Mouse (Mus musculus) lung, postnatal 0 days (tissue): Measurements from ENCODE around the gene Kdm2b. TPM values are rescaled to one million over a fixed set of nuclear protein-coding genes. Genes with fewer than 3 reads are reported as not detected.
A peak's percentile ranks its signal among the peaks of the same experiment; 100 is the strongest.

Source experiments
- ATAC-seq: fragments of 200-750 bp; cut with Nextera tagmentation; 2 replicates; pipeline ENCODE4 v1.8.0; 2017; ENCODE audit warnings: moderate library complexity
- DNase-seq: peaks from one replicate; pipeline ENCODE4 v3.0.0-alpha.2; 2016; ENCODE audit warnings: low spot score
- H3K27ac ChIP-seq: fragments of 300-500 bp; sonication (generic); 2 replicates; pipeline ENCODE4 v1.5.1; 2014; ENCODE audit warnings: antibody characterized with exemption, mild to moderate bottlenecking, low read length, mixed read lengths
- H3K27me3 ChIP-seq: fragments of 300-500 bp; sonication (generic); replicated peaks from 2 replicates; pipeline ENCODE4 v1.6.1; 2014; ENCODE audit warnings: low read length, mixed read lengths; ENCODE audit not compliant: insufficient read depth
- H3K36me3 ChIP-seq: fragments of 300-500 bp; sonication (generic); 2 replicates; pipeline ENCODE4 v1.6.1; 2014; ENCODE audit warnings: low read length, mixed read lengths; ENCODE audit not compliant: insufficient read depth
- H3K4me1 ChIP-seq: fragments of 300-500 bp; sonication (generic); 2 replicates; pipeline ENCODE4 v1.6.1; 2014; ENCODE audit warnings: antibody characterized with exemption, low read depth, low read length, mixed read lengths; ENCODE audit not compliant: insufficient read depth
- H3K4me2 ChIP-seq: fragments of 300-500 bp; sonication (generic); replicated peaks from 2 replicates; pipeline ENCODE4 v1.6.1; 2014; ENCODE audit warnings: low read depth, mild to moderate bottlenecking, low read length, moderate library complexity, mixed read lengths
- H3K4me3 ChIP-seq: fragments of 300-500 bp; sonication (generic); 2 replicates; pipeline ENCODE4 v1.5.1; 2014; ENCODE audit warnings: low read depth, low read length
- H3K9ac ChIP-seq: fragments of 300-500 bp; sonication (generic); replicated peaks from 2 replicates; pipeline ENCODE4 v1.6.1; 2014; ENCODE audit warnings: low read depth, mild to moderate bottlenecking
- H3K9me3 ChIP-seq: fragments of 300-500 bp; sonication (generic); 2 replicates; pipeline ENCODE4 v1.6.1; 2016; ENCODE audit warnings: low read length, mixed read lengths
- CTCF ChIP-seq: IDR thresholded peaks from 2 replicates; pipeline ENCODE4 v1.5.1; 2016; ENCODE audit warnings: antibody characterized with exemption, mild to moderate bottlenecking
- EP300 ChIP-seq: IDR thresholded peaks from 2 replicates; pipeline ENCODE4 v1.6.1; 2016; ENCODE audit warnings: antibody characterized with exemption, mild to moderate bottlenecking, control low read depth
- WGBS: fragments of 180-500 bp; shearing (Covaris S2); extraction: QIAGEN DNeasy Blood & Tissue Kit; methylation state at CpG from one replicate; pipeline ENCODE4 v1.1.7; 2014; 5-methylcytosine and 5-hydroxymethylcytosine counted together
- polyA plus RNA-seq: library from polyadenylated mRNA; unstranded; fragments of >200 nt; fragmentation: Nextera tagmentation; extraction: Ambion mirVana; gene quantifications from 2 replicates; pipeline ENCODE4 v1.2.1, GENCODE M21; 2015

Kdm2b gene
- polyA plus RNA-seq, 1 experiment from 2014 or later, result 12.2 TPM

DNA sequence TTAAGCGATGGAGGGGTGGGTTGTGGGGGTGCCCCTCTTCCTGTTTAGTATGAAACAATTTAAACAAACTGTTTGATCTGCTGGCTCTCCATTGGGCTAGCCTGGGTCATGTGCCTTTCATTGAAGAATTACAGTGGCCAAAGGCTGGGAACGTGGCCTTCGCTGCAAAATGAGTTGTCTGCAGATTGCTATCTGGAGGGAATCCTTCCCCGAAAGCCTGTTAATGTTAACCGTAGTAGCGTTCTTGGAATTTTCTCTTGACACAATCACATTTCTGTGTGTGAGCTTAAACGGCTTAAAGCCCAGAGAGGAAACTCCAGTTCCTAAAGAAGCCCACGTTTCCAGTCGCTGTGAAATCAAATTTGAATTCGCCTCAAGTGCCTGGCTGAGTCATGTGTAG, 156.6 kb downstream of the Kdm2b start:
- H3K36me3 ChIP-seq, result no peaks in the 10 kb centered on the region
- WGBS, result 72% methylated on average over 10 of the region's 10 CpGs
- TF ChIP-seq CTCF, result no peak
- no peak for TF ChIP-seq EP300

DNA sequence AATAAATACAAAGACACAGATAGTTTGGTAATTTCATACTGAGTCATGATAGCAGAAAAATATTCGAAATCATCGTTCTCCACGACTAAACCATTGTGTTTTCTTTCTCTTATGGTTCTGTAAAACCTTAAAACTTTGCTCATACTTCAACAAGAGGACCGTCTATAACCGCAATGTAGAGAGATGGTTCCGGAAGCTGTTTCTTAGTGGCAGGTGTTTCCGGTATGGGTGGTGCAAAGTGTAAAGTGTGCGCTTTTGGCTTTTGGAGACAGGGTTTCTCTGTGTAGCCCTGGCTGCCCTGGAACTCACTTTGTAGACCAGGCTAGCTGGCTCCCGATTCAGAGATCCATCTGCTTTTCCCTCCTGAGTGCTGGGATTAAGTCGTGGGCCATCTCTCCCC, 157.1 kb downstream of the Kdm2b start:
- Histone ChIP-seq H3K4me1 (no peaks in the 10 kb centered on the region), H3K36me3 (no peaks in the 10 kb centered on the region), H3K4me2 (no peak overlapping the region), H3K27me3 (no peaks in the 10 kb centered on the region), H3K4me3 (no peak overlapping the region), H3K27ac (no peak overlapping the region), H3K9me3 (no peaks in the 10 kb centered on the region), H3K9ac (no peak overlapping the region)
- TF ChIP-seq EP300, result no peak
- TF ChIP-seq CTCF, result no peak
- ATAC-seq (no peak), DNase-seq (no peak)
- 85% methylated on average over 10 of the region's 10 CpGs for WGBS

More for the DNA sequence above, 156.6 kb downstream of the Kdm2b start:
- H3K9me3 ChIP-seq, result no peaks in the 10 kb centered on the region
- H3K27ac ChIP-seq, result no peak overlapping the region
- H3K4me3 ChIP-seq, result no peak overlapping the region
- no peak for DNase-seq
- H3K27me3 ChIP-seq, result no peaks in the 10 kb centered on the region
- ATAC-seq, result no peak
- no peak overlapping the region for H3K4me2 ChIP-seq
- H3K4me1 ChIP-seq, result no peaks in the 10 kb centered on the region
- H3K9ac ChIP-seq, result no peak overlapping the region

DNA sequence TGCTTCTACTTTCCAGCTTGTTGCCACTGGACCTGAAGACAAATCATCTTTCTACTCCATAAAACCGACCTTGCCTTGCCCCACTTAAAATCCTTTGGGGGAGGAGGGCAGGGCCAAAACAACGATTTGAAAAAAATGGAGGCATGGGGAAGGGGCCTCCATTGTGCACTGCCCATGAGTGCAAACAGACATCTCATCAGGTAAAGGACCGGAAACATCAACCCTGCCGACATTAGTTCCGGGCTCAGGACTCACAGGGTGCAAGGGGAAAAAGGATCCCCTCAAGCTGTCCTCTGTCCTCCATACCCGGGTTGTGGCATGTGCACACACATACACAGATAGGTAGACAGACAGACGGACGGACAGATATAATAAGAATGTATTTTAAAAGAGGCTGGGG, 164.5 kb downstream of the Kdm2b start:
- H3K36me3 ChIP-seq, result no peaks in the 10 kb centered on the region
- H3K27ac ChIP-seq, result no peak overlapping the region
- no peak overlapping the region for H3K4me2 ChIP-seq
- ATAC-seq (no peak), DNase-seq (no peak)
- no peak overlapping the region for H3K9ac ChIP-seq
- TF ChIP-seq CTCF (no peak), EP300 (no peak)
- H3K4me1 ChIP-seq, result no peaks in the 10 kb centered on the region; the same call in 1 of the 2 replicates
- no peak overlapping the region for H3K4me3 ChIP-seq
- no peaks in the 10 kb centered on the region for H3K27me3 ChIP-seq
- 77% methylated on average over 8 of the region's 8 CpGs for WGBS
- no peaks in the 10 kb centered on the region for H3K9me3 ChIP-seq

DNA sequence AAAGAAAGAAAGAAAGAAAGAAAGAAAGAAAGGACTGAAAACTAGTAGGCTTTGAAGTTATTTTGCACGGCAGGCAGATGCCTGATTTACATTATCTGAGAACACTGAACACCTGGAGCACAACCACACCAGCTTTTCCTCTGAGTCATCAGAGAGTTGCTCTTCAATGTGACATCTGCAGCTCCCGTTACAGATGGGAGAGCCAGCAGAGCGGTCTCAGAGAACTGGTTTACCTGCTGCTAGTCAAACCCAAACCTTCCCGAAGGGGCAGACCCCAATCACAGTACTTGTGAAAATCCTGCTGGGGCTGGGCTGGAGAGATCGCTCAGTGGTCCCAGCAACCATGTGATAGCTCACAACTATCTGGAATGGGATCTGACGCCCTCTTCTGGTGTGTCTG, 165.2 kb downstream of the Kdm2b start:
- Histone ChIP-seq H3K27me3 (no peaks in the 10 kb centered on the region), H3K4me2 (no peak overlapping the region), H3K4me3 (no peak overlapping the region), H3K9ac (no peak overlapping the region), H3K4me1 (no peaks in the 10 kb centered on the region; the same call in 1 of the 2 replicates), H3K27ac (no peak overlapping the region), H3K36me3 (no peaks in the 10 kb centered on the region), H3K9me3 (no peaks in the 10 kb centered on the region)
- WGBS, result 67% methylated on average over 6 of the region's 6 CpGs
- TF ChIP-seq CTCF (no peak), EP300 (no peak)
- DNase-seq, result no peak
- no peak for ATAC-seq

DNA sequence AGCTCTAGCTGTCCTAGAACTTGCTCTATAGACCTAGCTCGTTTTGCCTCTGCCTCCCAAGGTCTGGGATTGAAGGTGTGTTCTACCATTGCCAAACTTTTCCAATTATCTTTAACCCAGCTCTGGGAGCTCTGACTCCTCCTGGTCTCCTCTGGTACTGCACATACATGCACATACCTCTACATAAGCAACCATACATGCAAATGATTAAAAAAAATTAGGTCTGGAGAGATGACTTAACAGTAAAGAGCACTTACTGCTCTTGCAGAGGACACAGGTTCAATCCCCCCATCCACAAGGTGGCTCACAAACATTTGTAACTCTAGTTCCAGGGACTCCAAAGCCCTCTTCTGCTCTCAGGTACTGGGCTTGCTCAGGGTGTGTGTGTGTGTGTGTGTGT, 165.6 kb downstream of the Kdm2b start:
- DNase-seq, result no peak
- H3K27me3 ChIP-seq, result no peaks in the 10 kb centered on the region
- ATAC-seq, result no peak
- H3K9me3 ChIP-seq, result no peaks in the 10 kb centered on the region
- no peak overlapping the region for H3K9ac ChIP-seq
- no peak overlapping the region for H3K4me3 ChIP-seq
- no peak overlapping the region for H3K27ac ChIP-seq
- H3K4me1 ChIP-seq, result no peaks in the 10 kb centered on the region; the same call in 1 of the 2 replicates
- no peak overlapping the region for H3K4me2 ChIP-seq
- TF ChIP-seq EP300 (no peak), CTCF (no peak; the same call in 1 of the 2 replicates)
- 63% methylated on average over 1 of the region's 1 CpGs for WGBS
- no peaks in the 10 kb centered on the region for H3K36me3 ChIP-seq

DNA sequence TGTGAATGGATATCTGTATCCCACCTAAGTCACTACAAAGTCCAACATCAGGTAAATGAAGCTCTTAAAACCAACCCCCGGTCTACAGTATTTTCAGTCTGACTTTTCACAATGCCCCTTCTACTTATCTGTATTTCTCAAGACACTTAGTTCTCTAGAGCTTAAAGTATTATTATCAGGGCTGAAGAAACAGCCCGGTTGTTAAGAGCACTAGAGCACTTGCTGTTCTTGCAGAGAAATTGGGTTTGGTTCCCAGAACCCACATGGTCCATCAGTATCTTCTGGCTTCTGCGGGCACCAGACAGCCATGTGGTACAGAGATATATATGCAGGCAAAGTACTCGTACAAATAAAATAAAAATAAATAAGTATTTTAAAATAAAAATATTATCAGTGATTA, 167.2 kb downstream of the Kdm2b start:
- DNase-seq, result no peak
- 74% methylated on average over 4 of the region's 4 CpGs for WGBS
- Histone ChIP-seq H3K27ac (no peak overlapping the region), H3K36me3 (peaks cover 7% of the 10 kb centered on the region; the same call in 1 of the 2 replicates), H3K27me3 (no peaks in the 10 kb centered on the region), H3K4me3 (no peak overlapping the region), H3K9ac (no peak overlapping the region), H3K9me3 (no peaks in the 10 kb centered on the region), H3K4me1 (no peaks in the 10 kb centered on the region; the same call in 1 of the 2 replicates), H3K4me2 (no peak overlapping the region)
- TF ChIP-seq EP300, result no peak
- no peak for TF ChIP-seq CTCF
- ATAC-seq, result no peak

DNA sequence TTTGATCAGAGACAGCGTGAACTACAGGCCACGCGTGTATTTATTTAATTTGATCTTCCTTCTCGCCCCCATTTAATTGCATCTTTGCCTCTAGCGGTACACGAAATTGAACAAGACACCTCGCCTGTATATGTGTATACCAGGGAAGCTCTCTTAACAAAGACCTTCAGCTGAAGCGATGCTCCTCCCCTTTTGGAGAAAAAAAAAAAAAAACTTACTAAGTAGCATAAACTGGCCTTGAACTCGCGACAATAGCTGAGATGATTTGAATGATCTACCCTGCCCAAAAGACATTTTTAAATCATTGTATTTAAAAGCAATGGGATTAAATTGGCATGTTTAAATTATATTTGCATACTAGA, 168.1 kb downstream of the Kdm2b start:
- H3K4me2 ChIP-seq, result peak overlapping the region; percentile 58
- no peaks in the 10 kb centered on the region for H3K9me3 ChIP-seq
- WGBS, result 0% methylated on average over 10 of the region's 10 CpGs
- peaks cover 16% of the 10 kb centered on the region for H3K36me3 ChIP-seq
- H3K27me3 ChIP-seq, result no peaks in the 10 kb centered on the region
- no peak overlapping the region for H3K9ac ChIP-seq
- H3K4me1 ChIP-seq, result no peaks in the 10 kb centered on the region; the same call in 1 of the 2 replicates
- DNase-seq (no peak), ATAC-seq (peak; percentile 35)
- H3K27ac ChIP-seq, result peak overlapping the region; percentile 91
- peak overlapping the region; percentile 90 for H3K4me3 ChIP-seq
- TF ChIP-seq CTCF, result no peak
- TF ChIP-seq EP300, result peak; percentile 48
